Mouse (Mus musculus) myocyte (in vitro differentiated cells): ENCODE data around the gene Ltbp3.
A peak's percentile ranks its signal among the peaks of the same experiment; 100 is the strongest.

ENCODE experiments used
- E2F4 ChIP-seq: IDR thresholded peaks from one replicate; pipeline ENCODE4 v1.6.1; 2011; ENCODE audit warnings: mild to moderate bottlenecking, control low read depth, moderate library complexity; ENCODE audit not compliant: insufficient read depth
- MAX ChIP-seq: IDR thresholded peaks from one replicate; pipeline ENCODE4 v1.6.1; 2011; ENCODE audit warnings: low read depth, mild to moderate bottlenecking, control low read depth
- MYOG ChIP-seq, 3 experiments: IDR thresholded peaks; one replicate each; pipeline ENCODE4 v1.6.1; 2011; ENCODE audit warnings: control low read depth in 2 of 3, low read depth in 2 of 3, mild to moderate bottlenecking in 2 of 3; ENCODE audit not compliant: insufficient read length in 2 of 3, control insufficient read depth in 1 of 3, insufficient read depth in 1 of 3
- POLR2A ChIP-seq: IDR thresholded peaks from one replicate; pipeline ENCODE4 v1.6.1; 2011; ENCODE audit warnings: low read depth, mild to moderate bottlenecking, control low read depth, moderate library complexity; ENCODE audit not compliant: insufficient read length
- POLR2AphosphoS2 ChIP-seq: IDR thresholded peaks from one replicate; pipeline ENCODE4 v1.6.1; 2011; ENCODE audit warnings: low read depth, control low read depth; ENCODE audit not compliant: insufficient read length
- USF1 ChIP-seq: IDR thresholded peaks from one replicate; pipeline ENCODE4 v1.6.1; 2011; ENCODE audit warnings: low read depth, mild to moderate bottlenecking, control low read depth, moderate library complexity

- no peak for TF ChIP-seq MAX
- TF ChIP-seq POLR2AphosphoS2: no peak
- TF ChIP-seq USF1: no peak
- no peak for TF ChIP-seq E2F4
- TF ChIP-seq POLR2A: no peak
- TF ChIP-seq MYOG (IDR thresholded peaks at IDR 0.05; ENCODE audit: control insufficient read depth in 1 of 3, insufficient read depth in 1 of 3, insufficient read length in 2 of 3, low read depth in 2 of 3): peak in 1 of 3 experiments; percentile 18
Observed at GRCm38 (mm10) chr19:5787128-5787635, 46.5 kb downstream of the Ltbp3 start.
